Mouse (Mus musculus): ENCODE data around the gene Ssc4d. TPM values are rescaled to one million over a fixed set of nuclear protein-coding genes. Genes with fewer than 3 reads are reported as not detected.
A peak's percentile ranks its signal among the peaks of the same experiment; 100 is the strongest.

Gene Ssc4d
- polyA plus RNA-seq, 1 experiment from 2014 or later, result 4.8 TPM

- H3K9ac ChIP-seq (replicated peaks), result no peak overlapping the region
- H3K27me3 ChIP-seq, result no peaks in the 10 kb centered on the region
- H3K4me1 ChIP-seq (replicated peaks), result peaks cover 12% of the 10 kb centered on the region
- H3K36me3 ChIP-seq, result peaks cover 18% of the 10 kb centered on the region
- no peak for ATAC-seq (ENCODE audit: insufficient number of reproducible peaks, insufficient read depth, low FRiP score, low TSS enrichment, low read depth)
- H3K27ac ChIP-seq, result peak overlapping the region; percentile 97; the same call in 1 of the 2 replicates
- H3K4me3 ChIP-seq (replicated peaks), result no peak overlapping the region
- peaks cover 3% of the 10 kb centered on the region; the same call in 1 of the 2 replicates for H3K9me3 ChIP-seq
- 82% methylated on average over 6 of the region's 6 CpGs for whole genome bisulfite sequencing
- H3K4me2 ChIP-seq, result peak overlapping the region; percentile 71; the same call in 1 of the 2 replicates
Measured at GRCm38 (mm10) chr5:135935641-135936190, 38.6 kb downstream of the Ssc4d start.

DNA sequence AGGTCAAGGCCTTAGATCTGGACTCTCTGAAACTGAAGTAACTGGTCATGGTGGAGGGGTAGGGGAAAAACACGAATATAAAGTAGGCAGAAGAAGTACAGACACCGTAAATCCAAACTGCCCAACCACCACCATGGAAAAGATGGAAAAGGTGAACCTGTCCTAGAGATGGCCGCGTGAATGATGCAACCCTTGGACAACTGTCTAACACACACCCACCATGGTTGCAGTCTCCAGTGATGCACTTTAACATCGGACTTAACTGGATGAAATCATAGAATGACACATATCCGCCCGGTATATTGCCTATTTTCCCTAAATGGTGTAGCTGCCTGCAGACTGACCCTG lies 39.2 kb downstream of the Ssc4d start:
- Histone ChIP-seq H3K4me3 (replicated peaks) (peak overlapping the region; percentile 91), H3K4me1 (replicated peaks) (peaks cover 12% of the 10 kb centered on the region), H3K27ac (peak overlapping the region; percentile 97), H3K4me2 (peak overlapping the region; percentile 71), H3K9ac (replicated peaks) (no peak overlapping the region; the same call in 1 of the 2 replicates), H3K36me3 (peaks cover 23% of the 10 kb centered on the region), H3K9me3 (peaks cover 3% of the 10 kb centered on the region; the same call in 1 of the 2 replicates), H3K27me3 (no peaks in the 10 kb centered on the region)
- peak; percentile 35 for ATAC-seq (ENCODE audit: insufficient number of reproducible peaks, insufficient read depth, low FRiP score, low TSS enrichment, low read depth)
- WGBS, result 57% methylated on average over 7 of the region's 7 CpGs

DNA sequence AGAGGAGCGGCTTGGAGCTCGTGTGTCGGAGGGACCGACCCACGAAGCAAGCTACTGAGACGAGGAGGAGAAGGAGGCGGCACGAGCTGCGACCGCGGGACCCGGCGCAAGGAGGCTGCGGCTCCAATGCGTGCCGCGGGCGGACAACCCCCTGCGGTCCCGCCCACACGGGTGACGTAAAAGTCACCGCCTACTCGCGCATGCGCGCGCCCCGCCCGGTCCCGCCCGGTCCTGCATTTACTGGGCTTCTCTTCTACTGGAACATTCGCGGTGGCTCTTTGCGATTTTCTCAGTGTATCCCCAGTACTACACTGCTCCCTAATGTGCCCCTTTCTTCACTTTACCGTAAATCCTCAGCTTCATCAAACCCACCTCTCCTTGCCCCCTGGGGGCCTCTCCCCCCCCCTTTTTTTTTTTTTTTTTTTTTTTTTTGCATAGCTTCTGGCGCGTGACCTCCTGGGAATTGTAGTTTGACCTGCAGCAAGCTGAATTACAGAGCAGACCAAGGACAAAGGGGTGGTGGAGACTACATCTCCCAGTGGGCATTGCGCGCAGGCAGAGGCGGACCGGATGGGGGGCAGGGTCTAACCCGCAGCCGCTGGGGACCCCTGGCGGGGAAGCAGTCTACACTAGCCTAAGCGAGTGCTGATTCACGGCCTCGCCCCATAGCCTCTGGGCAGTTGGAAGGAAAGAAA lies 39.7 kb downstream of the Ssc4d start, which contains the start of gene Ywhag:
Gene Ywhag (minus strand): TSS at position 136 of the 695 bp plus-strand sequence.
- H3K9me3 ChIP-seq, result peaks cover 2% of the 10 kb centered on the region; the same call in 1 of the 2 replicates
- peaks cover 29% of the 10 kb centered on the region for H3K36me3 ChIP-seq
- ATAC-seq (ENCODE audit: insufficient number of reproducible peaks, insufficient read depth, low FRiP score, low TSS enrichment, low read depth), result peak; percentile 98
- peak within 1 kb of the TSS; percentile 97 for H3K27ac ChIP-seq
- peaks cover 12% of the 10 kb centered on the region for H3K4me1 ChIP-seq (replicated peaks)
- under 1% methylated on average over 48 of the region's 48 CpGs for WGBS
- peak within 1 kb of the TSS; percentile 91 for H3K4me3 ChIP-seq (replicated peaks)
- H3K27me3 ChIP-seq, result no peaks in the 10 kb centered on the region
- H3K4me2 ChIP-seq, result peak within 1 kb of the TSS; percentile 71
- peak within 1 kb of the TSS; percentile 88 for H3K9ac ChIP-seq (replicated peaks)

GRCm38 (mm10) chr5:135933900-135934441 lies 40.4 kb downstream of the Ssc4d start:
- peak overlapping the region; percentile 88 for H3K9ac ChIP-seq (replicated peaks)
- peak; percentile 57 for ATAC-seq (ENCODE audit: insufficient number of reproducible peaks, insufficient read depth, low FRiP score, low TSS enrichment, low read depth)
- H3K9me3 ChIP-seq, result no peaks in the 10 kb centered on the region
- H3K4me1 ChIP-seq (replicated peaks), result peaks cover 12% of the 10 kb centered on the region
- under 1% methylated on average over 35 of the region's 35 CpGs for WGBS
- H3K27me3 ChIP-seq, result no peaks in the 10 kb centered on the region
- peak overlapping the region; percentile 71 for H3K4me2 ChIP-seq
- H3K4me3 ChIP-seq (replicated peaks), result peak overlapping the region; percentile 91
- peak overlapping the region; percentile 97 for H3K27ac ChIP-seq
- peaks cover 35% of the 10 kb centered on the region for H3K36me3 ChIP-seq

- Histone ChIP-seq H3K4me1 (replicated peaks) (peaks cover 12% of the 10 kb centered on the region), H3K9me3 (no peaks in the 10 kb centered on the region), H3K4me2 (peak overlapping the region; percentile 71), H3K27me3 (no peaks in the 10 kb centered on the region), H3K4me3 (replicated peaks) (peak overlapping the region; percentile 91), H3K27ac (peak overlapping the region; percentile 97), H3K36me3 (peaks cover 39% of the 10 kb centered on the region), H3K9ac (replicated peaks) (peak overlapping the region; percentile 88)
- 17% methylated on average over 12 of the region's 12 CpGs for WGBS
- no peak for ATAC-seq (ENCODE audit: insufficient number of reproducible peaks, insufficient read depth, low FRiP score, low TSS enrichment, low read depth)
Measured at GRCm38 (mm10) chr5:135933222-135933899, 41.0 kb downstream of the Ssc4d start.

GRCm38 (mm10) chr5:135932359-135932758 lies 42.0 kb downstream of the Ssc4d start:
- Histone ChIP-seq H3K36me3 (peaks cover 49% of the 10 kb centered on the region), H3K27me3 (no peaks in the 10 kb centered on the region), H3K4me2 (peak overlapping the region; percentile 71), H3K9ac (replicated peaks) (no peak overlapping the region), H3K4me1 (replicated peaks) (peaks cover 12% of the 10 kb centered on the region), H3K4me3 (replicated peaks) (0 out of 2 replicates have a peak overlapping the region, but pooled peaks have one; percentile 9), H3K27ac (no peak overlapping the region), H3K9me3 (no peaks in the 10 kb centered on the region)
- WGBS, result 96% methylated on average over 2 of the region's 2 CpGs
- no peak for ATAC-seq (ENCODE audit: insufficient number of reproducible peaks, insufficient read depth, low FRiP score, low TSS enrichment, low read depth)

DNA sequence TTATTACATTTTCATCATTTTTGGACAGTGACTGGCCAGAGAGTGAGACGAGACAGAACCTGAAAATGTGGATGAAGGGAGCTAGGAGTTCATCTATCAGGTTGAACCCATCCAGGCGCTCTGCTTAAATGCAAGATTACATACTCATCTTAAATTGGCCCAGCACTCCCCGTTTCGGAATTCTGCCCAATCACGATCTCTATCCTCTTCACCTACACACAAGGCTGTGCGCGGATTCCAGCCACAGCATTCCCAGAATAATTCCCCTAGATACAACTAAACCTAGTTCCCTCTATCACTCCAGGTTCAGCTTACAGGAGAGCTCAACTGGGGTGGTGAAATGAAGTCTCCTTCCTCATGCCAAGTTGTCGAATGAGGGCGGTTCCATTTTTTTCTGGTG lies 42.8 kb downstream of the Ssc4d start:
- Histone ChIP-seq H3K4me3 (replicated peaks) (no peak overlapping the region), H3K4me1 (replicated peaks) (peaks cover 12% of the 10 kb centered on the region), H3K27ac (no peak overlapping the region), H3K36me3 (peaks cover 57% of the 10 kb centered on the region), H3K9ac (replicated peaks) (0 out of 2 replicates have a peak overlapping the region, but pooled peaks have one; percentile 31), H3K4me2 (no peak overlapping the region), H3K27me3 (no peaks in the 10 kb centered on the region), H3K9me3 (no peaks in the 10 kb centered on the region)
- 92% methylated on average over 9 of the region's 9 CpGs for WGBS
- no peak for ATAC-seq (ENCODE audit: insufficient number of reproducible peaks, insufficient read depth, low FRiP score, low TSS enrichment, low read depth)

DNA sequence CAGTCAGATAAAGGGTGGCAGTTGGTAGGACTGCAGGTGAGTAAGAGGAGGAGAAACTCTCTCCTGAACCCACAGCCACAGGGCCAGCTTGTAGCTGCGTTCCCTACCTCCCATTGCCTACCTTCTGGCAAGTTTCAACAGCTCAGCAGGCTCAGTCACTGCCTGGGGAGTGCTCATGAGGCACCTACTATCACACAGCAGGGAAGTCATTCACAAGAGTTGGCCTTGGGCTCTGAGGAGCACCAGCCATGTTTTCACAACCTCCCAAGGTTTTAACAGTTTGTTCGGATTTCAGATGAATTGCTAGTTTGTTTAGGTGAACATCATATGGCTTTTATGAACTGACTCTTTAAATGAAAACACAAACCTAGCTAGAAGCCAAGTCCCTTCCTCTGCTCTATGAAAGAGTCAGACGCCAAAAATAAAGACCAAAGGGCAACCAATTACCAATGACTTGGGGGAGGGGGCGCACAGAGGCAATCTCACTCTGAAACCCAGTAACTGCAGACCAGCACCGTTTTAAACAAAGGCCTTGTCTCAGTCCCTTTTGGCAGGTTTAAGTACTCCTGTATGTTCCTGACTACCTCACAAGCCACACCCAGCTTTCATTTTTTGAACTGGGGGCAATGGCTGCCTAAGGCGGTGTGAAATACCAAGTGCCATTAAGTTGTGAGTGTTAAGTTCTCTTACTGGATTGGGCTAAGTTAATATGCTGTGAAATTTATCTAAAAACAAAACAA lies 44.5 kb downstream of the Ssc4d start:
- Histone ChIP-seq H3K4me2 (no peak overlapping the region), H3K4me1 (replicated peaks) (peaks cover 12% of the 10 kb centered on the region), H3K36me3 (peaks cover 74% of the 10 kb centered on the region), H3K9ac (replicated peaks) (no peak overlapping the region), H3K4me3 (replicated peaks) (no peak overlapping the region), H3K27me3 (no peaks in the 10 kb centered on the region), H3K27ac (no peak overlapping the region), H3K9me3 (no peaks in the 10 kb centered on the region)
- ATAC-seq (ENCODE audit: insufficient number of reproducible peaks, insufficient read depth, low FRiP score, low TSS enrichment, low read depth), result no peak
- WGBS, result 84% methylated on average over 6 of the region's 6 CpGs

DNA sequence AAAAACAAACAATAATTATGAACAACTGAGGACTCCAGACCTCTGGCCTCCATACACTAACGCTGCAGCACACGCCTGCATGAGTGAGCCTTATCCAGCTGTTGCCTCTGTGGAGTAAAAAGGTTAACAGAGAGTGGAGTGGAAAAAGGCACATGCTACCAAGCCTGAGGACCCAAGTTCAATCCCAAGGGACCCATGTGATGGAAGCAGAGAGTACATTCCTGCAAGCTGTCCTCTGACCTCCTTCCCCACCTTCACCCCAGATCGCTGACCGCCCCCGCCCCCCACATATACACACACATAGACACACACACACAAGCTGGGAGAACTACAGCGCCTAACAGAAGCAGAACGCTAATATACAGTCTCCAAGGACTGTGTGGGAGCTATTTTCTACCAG lies 50.4 kb downstream of the Ssc4d start:
- H3K4me2 ChIP-seq, result no peak overlapping the region
- 97% methylated on average over 7 of the region's 7 CpGs for WGBS
- no peaks in the 10 kb centered on the region for H3K9me3 ChIP-seq
- peaks cover 95% of the 10 kb centered on the region for H3K36me3 ChIP-seq
- no peak for ATAC-seq (ENCODE audit: insufficient number of reproducible peaks, insufficient read depth, low FRiP score, low TSS enrichment, low read depth)
- no peak overlapping the region for H3K27ac ChIP-seq
- no peaks in the 10 kb centered on the region for H3K27me3 ChIP-seq
- no peak overlapping the region for H3K9ac ChIP-seq (replicated peaks)
- H3K4me3 ChIP-seq (replicated peaks), result no peak overlapping the region
- no peaks in the 10 kb centered on the region; the same call in 1 of the 2 replicates for H3K4me1 ChIP-seq (replicated peaks)

DNA sequence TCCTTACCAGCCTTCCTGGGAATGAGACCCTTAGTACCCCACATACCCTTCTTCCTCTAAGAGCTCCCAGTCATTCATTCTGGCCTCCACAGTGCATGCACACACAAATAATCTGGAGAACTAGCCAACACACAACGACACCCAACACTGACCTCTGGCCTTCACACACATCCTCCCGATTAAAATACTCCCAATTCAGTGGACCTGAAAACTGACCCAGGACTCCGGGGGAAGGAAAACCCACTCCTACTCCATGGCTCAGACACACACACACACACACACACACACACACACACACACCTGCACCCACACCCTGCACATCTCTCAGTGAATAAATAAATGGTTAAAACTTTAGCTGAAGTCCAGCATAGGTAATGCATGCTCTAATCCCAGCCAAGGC lies 54.4 kb downstream of the Ssc4d start:
- H3K4me3 ChIP-seq (replicated peaks), result no peak overlapping the region
- no peak overlapping the region for H3K27ac ChIP-seq
- no peak overlapping the region for H3K9ac ChIP-seq (replicated peaks)
- H3K4me1 ChIP-seq (replicated peaks), result no peaks in the 10 kb centered on the region
- no peaks in the 10 kb centered on the region for H3K27me3 ChIP-seq
- ATAC-seq (ENCODE audit: insufficient number of reproducible peaks, insufficient read depth, low FRiP score, low TSS enrichment, low read depth), result no peak
- H3K36me3 ChIP-seq, result peaks cover 95% of the 10 kb centered on the region
- no peak overlapping the region for H3K4me2 ChIP-seq
- 98% methylated on average over 3 of the region's 3 CpGs for WGBS
- no peaks in the 10 kb centered on the region for H3K9me3 ChIP-seq

Data from limb, embryonic 12.5 days (tissue).